Mouse (Mus musculus) intestine, embryonic 14.5 days (tissue): ENCODE data around the gene Olfr389. TPM values are rescaled to one million over a fixed set of nuclear protein-coding genes. Genes with fewer than 3 reads are reported as not detected.

Experiments
- ATAC-seq: fragments of 200-750 bp; cut with Nextera tagmentation; replicated peaks from 2 replicates; pipeline ENCODE4 v1.8.0; 2017; ENCODE audit warnings: low read depth, moderate number of reproducible peaks, moderate TSS enrichment, moderate library complexity; ENCODE audit not compliant: low FRiP score, low TSS enrichment
- DNase-seq: peaks from one replicate; pipeline ENCODE4 v3.0.0-alpha.2; 2018; ENCODE audit warnings: low spot score
- H3K27ac ChIP-seq: fragments of 300-500 bp; sonication (generic); 2 replicates; pipeline ENCODE4 v1.5.1; 2014; ENCODE audit warnings: low read depth, mild to moderate bottlenecking, control low read depth
- H3K27me3 ChIP-seq: fragments of 300-500 bp; sonication (generic); replicated peaks from 2 replicates; pipeline ENCODE4 v1.6.1; 2014; ENCODE audit warnings: low read length, control low read depth; ENCODE audit not compliant: control insufficient read depth, insufficient read depth
- H3K36me3 ChIP-seq: fragments of 300-500 bp; sonication (generic); 2 replicates; pipeline ENCODE4 v1.6.1; 2014; ENCODE audit warnings: low read length, control low read depth; ENCODE audit not compliant: control insufficient read depth, insufficient read depth
- H3K4me1 ChIP-seq: fragments of 300-500 bp; sonication (generic); replicated peaks from 2 replicates; pipeline ENCODE4 v1.6.1; 2014; ENCODE audit warnings: low read length, control low read depth, mixed read lengths; ENCODE audit not compliant: control insufficient read depth, insufficient read depth
- H3K4me2 ChIP-seq: fragments of 300-500 bp; sonication (generic); 2 replicates; pipeline ENCODE4 v1.6.1; 2014; ENCODE audit warnings: low read length
- H3K4me3 ChIP-seq: fragments of 300-500 bp; sonication (generic); 2 replicates; pipeline ENCODE4 v1.5.1; 2014; ENCODE audit warnings: low read depth, low read length, control low read depth, mixed read lengths
- H3K9ac ChIP-seq: fragments of 300-500 bp; sonication (generic); 2 replicates; pipeline ENCODE4 v1.6.1; 2014; ENCODE audit warnings: mild to moderate bottlenecking, low read length
- H3K9me3 ChIP-seq: fragments of 300-500 bp; sonication (generic); 2 replicates; pipeline ENCODE4 v1.6.1; 2016; ENCODE audit warnings: low read length, control low read depth; ENCODE audit not compliant: control insufficient read depth
- WGBS: fragments of 180-500 bp; shearing (Covaris S2); extraction: QIAGEN DNeasy Blood & Tissue Kit; methylation state at CpG from one replicate; pipeline ENCODE4 v1.1.7; 2014; 5-methylcytosine and 5-hydroxymethylcytosine counted together
- polyA plus RNA-seq: library from polyadenylated mRNA; unstranded; fragments of >200 nt; fragmentation: Nextera tagmentation; extraction: Ambion mirVana; gene quantifications from 2 replicates; pipeline ENCODE4 v1.2.1, GENCODE M21; 2014

Gene Olfr389
- polyA plus RNA-seq, result not detected in 2 replicates

GRCm38 (mm10) chr11:73780613-73781012 lies at the start of gene Olfr389:
Olfr389 (minus strand) TSS chr11:73780713.
- no peak for ATAC-seq

GRCm38 (mm10) chr11:73816949-73817348 lies 36.4 kb upstream of the Olfr389 start, which contains the start of gene Olfr392:
Olfr392 (minus strand) TSS chr11:73817049.
- ATAC-seq, result no peak
- WGBS, result 94% methylated on average over 1 of the region's 1 CpGs
- no peaks in the 10 kb centered on the region for H3K36me3 ChIP-seq

More at GRCm38 (mm10) chr11:73780613-73781012, at the start of gene Olfr389:
- no peaks in the 10 kb centered on the region for H3K36me3 ChIP-seq
- no peaks in the 10 kb centered on the region for H3K4me1 ChIP-seq
- no peak within 1 kb of the TSS for H3K9ac ChIP-seq
- WGBS, result 86% methylated on average over 1 of the region's 1 CpGs
- H3K27ac ChIP-seq, result no peak within 1 kb of the TSS
- no peak for DNase-seq
- H3K4me3 ChIP-seq, result no peak within 1 kb of the TSS
- no peaks in the 10 kb centered on the region for H3K9me3 ChIP-seq
- no peaks in the 10 kb centered on the region for H3K27me3 ChIP-seq
- no peak within 1 kb of the TSS for H3K4me2 ChIP-seq

GRCm38 (mm10) chr11:73802952-73803351 lies 22.4 kb upstream of the Olfr389 start, which contains the start of gene Olfr391-ps:
Olfr391-ps (minus strand) TSS chr11:73803052.
- Histone ChIP-seq H3K27ac (no peak within 1 kb of the TSS), H3K36me3 (no peaks in the 10 kb centered on the region), H3K4me2 (no peak within 1 kb of the TSS), H3K27me3 (no peaks in the 10 kb centered on the region), H3K4me1 (no peaks in the 10 kb centered on the region), H3K9me3 (0 out of 2 replicates have a peak, but pooled peaks cover 3% of the 10 kb centered on the region), H3K4me3 (no peak within 1 kb of the TSS), H3K9ac (no peak within 1 kb of the TSS)
- no peak for DNase-seq
- no peak for ATAC-seq
- WGBS, result 17% methylated on average over 1 of the region's 1 CpGs

More at GRCm38 (mm10) chr11:73816949-73817348, 36.4 kb upstream of the Olfr389 start, which contains the start of gene Olfr392:
- Histone ChIP-seq H3K9me3 (no peaks in the 10 kb centered on the region), H3K27me3 (no peaks in the 10 kb centered on the region), H3K4me3 (no peak within 1 kb of the TSS), H3K27ac (no peak within 1 kb of the TSS), H3K4me2 (no peak within 1 kb of the TSS), H3K4me1 (no peaks in the 10 kb centered on the region), H3K9ac (no peak within 1 kb of the TSS)
- DNase-seq, result no peak

- no peaks in the 10 kb centered on the region for H3K9me3 ChIP-seq
- DNase-seq (no peak), ATAC-seq (no peak)
- 69% methylated on average over 1 of the region's 1 CpGs for WGBS
- H3K4me1 ChIP-seq, result no peaks in the 10 kb centered on the region
- H3K9ac ChIP-seq, result no peak within 1 kb of the TSS
- no peak within 1 kb of the TSS for H3K4me2 ChIP-seq
- no peaks in the 10 kb centered on the region for H3K27me3 ChIP-seq
- H3K27ac ChIP-seq, result no peak within 1 kb of the TSS
- H3K36me3 ChIP-seq, result no peaks in the 10 kb centered on the region
- no peak within 1 kb of the TSS for H3K4me3 ChIP-seq
Measured at GRCm38 (mm10) chr11:73782664-73783063, 2.2 kb upstream of the Olfr389 start, which contains the start of gene Olfr390. Olfr390 (plus strand) TSS chr11:73782964.

- H3K36me3 ChIP-seq, result no peaks in the 10 kb centered on the region
- ATAC-seq, result no peak
- no peaks in the 10 kb centered on the region for H3K4me1 ChIP-seq
- no peak overlapping the region for H3K9ac ChIP-seq
- DNase-seq, result no peak
- H3K27ac ChIP-seq, result no peak overlapping the region
- no peaks in the 10 kb centered on the region for H3K27me3 ChIP-seq
- H3K4me2 ChIP-seq, result no peak overlapping the region
- H3K4me3 ChIP-seq, result no peak overlapping the region
- no peaks in the 10 kb centered on the region for H3K9me3 ChIP-seq
Measured at GRCm38 (mm10) chr11:73759115-73759514, 21.4 kb downstream of the Olfr389 start.

Other genes with a start within 250 kb of the Olfr389 start
- gene Olfr385, start 187.7 kb downstream of the Olfr389 start, polyA plus RNA-seq, result not detected in 2 replicates
- gene Olfr384, start 182.1 kb downstream of the Olfr389 start, polyA plus RNA-seq, result not detected in 2 replicates
- not detected in 2 replicates for gene Zfp735, start 91.9 kb downstream of the Olfr389 start, polyA plus RNA-seq
- gene Olfr390, start 2.3 kb upstream of the Olfr389 start, polyA plus RNA-seq, result not detected in 2 replicates
- not detected in 2 replicates for gene Olfr391-ps, start 22.3 kb upstream of the Olfr389 start, polyA plus RNA-seq
- gene Olfr392, start 36.3 kb upstream of the Olfr389 start, polyA plus RNA-seq, result not detected in 2 replicates
- gene Olfr393, start 70.7 kb upstream of the Olfr389 start, polyA plus RNA-seq, result not detected in 2 replicates
- gene Olfr394, start 110.1 kb upstream of the Olfr389 start, polyA plus RNA-seq, result not detected in 2 replicates
- not detected in 2 replicates for gene Olfr395, start 128.6 kb upstream of the Olfr389 start, polyA plus RNA-seq
- gene Olfr23, start 156.0 kb upstream of the Olfr389 start, polyA plus RNA-seq, result not detected in 2 replicates
- not detected in 2 replicates for gene Olfr397, start 180.1 kb upstream of the Olfr389 start, polyA plus RNA-seq
- not detected in 2 replicates for gene Olfr398, start 209.7 kb upstream of the Olfr389 start, polyA plus RNA-seq